Mouse (Mus musculus) CH12.LX (cell line): ENCODE measurements around the gene Mob3c. TPM values are rescaled to one million over a fixed set of nuclear protein-coding genes. Genes with fewer than 3 reads are reported as not detected.

Experiments
- DNase-seq: peaks from one replicate; pipeline ENCODE4 v3.0.0-alpha.2; 2013; ENCODE audit errors: extremely low read depth
- H3K27ac ChIP-seq: 2 replicates; pipeline ENCODE4 v1.5.1; 2012; ENCODE audit warnings: low read depth, mild to moderate bottlenecking, control low read depth, moderate library complexity; ENCODE audit not compliant: insufficient read depth
- H3K27me3 ChIP-seq: replicated peaks from 2 replicates; pipeline ENCODE3; 2012; ENCODE audit warnings: inconsistent platforms
- H3K36me3 ChIP-seq, 2 experiments: replicated peaks in 1 of 2; 2 replicates each; pipeline versions ENCODE3 to v1.6.1; 2012; ENCODE audit warnings: inconsistent platforms in 1 of 2, low read length in 1 of 2, mild to moderate bottlenecking in 1 of 2, mixed read lengths in 1 of 2, moderate library complexity in 1 of 2; ENCODE audit not compliant: control insufficient read depth in 1 of 2, insufficient read depth in 1 of 2
- H3K4me1 ChIP-seq, 2 experiments: 2 replicates each; pipeline ENCODE4 v1.6.1; 2012; ENCODE audit warnings: inconsistent platforms in 1 of 2, moderate library complexity in 1 of 2; ENCODE audit not compliant: insufficient read depth in 2 of 2, control insufficient read depth in 1 of 2
- H3K4me2 ChIP-seq: 2 replicates; pipeline ENCODE4 v1.6.1; 2012; ENCODE audit warnings: low read depth, mild to moderate bottlenecking, control low read depth; ENCODE audit not compliant: poor library complexity, insufficient read depth, severe bottlenecking
- H3K4me3 ChIP-seq, 3 experiments: fragments of 150-350 bp in 1 of 3; sonication (generic) in 1 of 3; replicated peaks in 1 of 3; 2 replicates each; pipeline versions ENCODE3 to v1.5.1; 2011 to 2012; ENCODE audit warnings: low read depth in 2 of 3, low read length in 2 of 3, mild to moderate bottlenecking in 2 of 3, moderate library complexity in 2 of 3, control low read depth in 1 of 3, improper control_type of control experiment in 1 of 3, inconsistent platforms in 1 of 3, mixed read lengths in 1 of 3; ENCODE audit not compliant: poor library complexity in 1 of 3
- H3K79me2 ChIP-seq: replicated peaks from 2 replicates; pipeline ENCODE4 v1.6.1; 2012; ENCODE audit warnings: mild to moderate bottlenecking, moderate library complexity; ENCODE audit not compliant: control insufficient read depth, poor library complexity, insufficient read depth, severe bottlenecking; ENCODE audit errors: extremely low read depth
- H3K9ac ChIP-seq: 2 replicates; pipeline ENCODE4 v1.6.1; 2012; ENCODE audit warnings: low read depth, mild to moderate bottlenecking, control low read depth, moderate library complexity; ENCODE audit not compliant: insufficient read depth
- H3K9me3 ChIP-seq: replicated peaks from 2 replicates; pipeline ENCODE3; 2012; ENCODE audit warnings: low read length, inconsistent platforms, mixed read lengths
- CTCF ChIP-seq, 2 experiments: IDR thresholded peaks in 1 of 2; conservative IDR thresholded peaks in 1 of 2; 2 replicates each; pipeline ENCODE4 v1.5.1; 2011 to 2012; ENCODE audit warnings: low read depth in 2 of 2, low read length in 2 of 2, improper control_type of control experiment in 1 of 2, inconsistent platforms in 1 of 2, mild to moderate bottlenecking in 1 of 2, moderate library complexity in 1 of 2
- IRF4 ChIP-seq: IDR thresholded peaks from 2 replicates; pipeline ENCODE4 v1.6.1; 2014; ENCODE audit warnings: low read depth, mild to moderate bottlenecking, inconsistent platforms, low read length, improper control_type of control experiment
- JUN ChIP-seq: IDR thresholded peaks from 2 replicates; pipeline ENCODE4 v1.6.1; 2011; ENCODE audit warnings: low read depth, mild to moderate bottlenecking, low read length, improper control_type of control experiment, moderate library complexity; ENCODE audit not compliant: insufficient read depth
- MAFK ChIP-seq: IDR thresholded peaks from 2 replicates; pipeline ENCODE4 v1.6.1; 2011; ENCODE audit warnings: low read length, improper control_type of control experiment; ENCODE audit not compliant: insufficient replicate concordance
- MAX ChIP-seq: IDR thresholded peaks from 2 replicates; pipeline ENCODE4 v1.6.1; 2011; ENCODE audit warnings: low read length, improper control_type of control experiment
- MEF2A ChIP-seq: IDR thresholded peaks from 2 replicates; pipeline ENCODE4 v1.6.1; 2014; ENCODE audit warnings: low read depth, mild to moderate bottlenecking, inconsistent platforms, low read length, improper control_type of control experiment, borderline replicate concordance
- MYC ChIP-seq: IDR thresholded peaks from 2 replicates; pipeline ENCODE4 v1.6.1; 2011; ENCODE audit warnings: low read depth, mild to moderate bottlenecking, improper control_type of control experiment, low read length
- PAX5 ChIP-seq: IDR thresholded peaks from 2 replicates; pipeline ENCODE4 v1.6.1; 2012; ENCODE audit warnings: low read length, inconsistent platforms, mixed read lengths
- POLR2A ChIP-seq: IDR thresholded peaks from 2 replicates; pipeline ENCODE4 v1.6.1; 2011; ENCODE audit warnings: low read depth, mild to moderate bottlenecking, improper control_type of control experiment, low read length
- POLR2AphosphoS2 ChIP-seq: IDR thresholded peaks from 2 replicates; pipeline ENCODE4 v1.6.1; 2011; ENCODE audit warnings: low read depth, low read length, improper control_type of control experiment
- SIN3A ChIP-seq: IDR thresholded peaks from 2 replicates; pipeline ENCODE4 v1.6.1; 2012; ENCODE audit warnings: low read length, improper control_type of control experiment, inconsistent platforms
- UBTF ChIP-seq: IDR thresholded peaks from 2 replicates; pipeline ENCODE4 v1.6.1; 2012; ENCODE audit warnings: low read depth, mild to moderate bottlenecking, inconsistent platforms, low read length, improper control_type of control experiment, moderate library complexity
- USF1 ChIP-seq: IDR thresholded peaks from 2 replicates; pipeline ENCODE4 v1.6.1; 2014; ENCODE audit warnings: low read depth, mild to moderate bottlenecking, inconsistent platforms, low read length, improper control_type of control experiment
- USF2 ChIP-seq: conservative IDR thresholded peaks from 2 replicates; pipeline ENCODE4 v1.6.1; 2011; ENCODE audit warnings: low read depth, low read length, improper control_type of control experiment
- dilution Hi-C: fragments of 300-500 bp; cut with MboI; formaldehyde crosslinking; loops from 2 replicates; pipeline ENCODE4 v1.14.3; 2020; ENCODE audit warnings: low sequenced_read_pairs; ENCODE audit not compliant: extremely low pct_unique_long_range_greater_than_20kb, extremely low pct_ligation_motif_present
- in situ Hi-C: fragments of 300-500 bp; cut with MboI; formaldehyde crosslinking; loops from 3 replicates; pipeline ENCODE4 v1.14.3; 2019; ENCODE audit warnings: low sequenced_read_pairs, low pct_ligation_motif_present, low pct_unique_long_range_greater_than_20kb, mixed read lengths
- polyA plus RNA-seq: library from polyadenylated mRNA; unstranded; fragments of >175 nt; gene quantifications from 2 replicates; pipeline ENCODE4 v1.2.1, GENCODE M21; 2012; ENCODE audit warnings: low read depth; ENCODE audit not compliant: insufficient read length
- total RNA-seq, 2 experiments: library from RNA; depleted of rRNA; stranded (reverse); fragments of 300-350 nt in 1 of 2; fragments of >200 nt in 1 of 2; gene quantifications; 2 replicates each; pipeline ENCODE4 v1.2.3; 2012 to 2014

Mob3c gene
- total and polyA plus RNA-seq, 3 experiments, result 7.8 to 9.2 (median 9.2) TPM

DNA sequence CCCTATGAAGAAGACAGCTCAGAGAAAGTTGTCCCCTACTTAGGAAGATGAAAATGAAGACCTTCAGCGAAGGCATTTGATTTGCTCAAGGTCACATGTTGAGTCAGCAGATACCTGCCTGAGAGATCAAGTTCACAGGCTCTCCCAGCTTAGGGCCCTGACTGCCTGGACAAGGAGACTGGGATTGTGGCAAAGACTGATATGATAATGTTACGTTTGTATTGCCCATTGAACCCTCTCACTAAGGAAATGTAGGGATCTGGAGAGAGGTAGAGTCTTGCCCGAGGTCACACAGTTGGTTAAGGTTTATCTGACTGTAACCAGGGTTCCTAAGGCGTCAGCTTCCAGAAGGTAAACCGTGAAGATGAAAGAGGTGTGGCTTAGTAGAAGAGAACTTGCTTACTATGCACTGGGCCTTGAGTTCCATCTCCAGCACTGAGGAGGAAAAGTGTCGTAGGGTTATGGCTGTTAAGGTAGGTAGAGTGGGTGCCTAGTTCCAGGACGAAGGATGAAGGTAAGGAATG is 42.3 kb upstream of the Mob3c start:
- DNase-seq, result peak; percentile 38
- peaks cover 5 to 24% of the 10 kb centered on the region in 2 experiments; a peak in 3 of 4 replicates for H3K4me1 ChIP-seq
- dilution Hi-C loops, result no loop called here
- H3K79me2 ChIP-seq, result peaks cover 4% of the 10 kb centered on the region
- no peak overlapping the region; the same call in 1 of the 2 replicates for H3K27ac ChIP-seq
- peak overlapping the region; percentile 70 to 89 (median 82) for H3K4me3 ChIP-seq
- H3K4me2 ChIP-seq, result peak overlapping the region; percentile 81
- H3K27me3 ChIP-seq, result no peaks in the 10 kb centered on the region
- H3K9ac ChIP-seq, result peak overlapping the region; percentile 95
- peaks cover 15 to 37% of the 10 kb centered on the region in 2 experiments for H3K36me3 ChIP-seq
- in situ Hi-C loops, result loop anchor here (10.0 kb wide), 2 partner anchors 59 to 781 kb away; partner anchors contain the start of gene Stil
- H3K9me3 ChIP-seq, result no peaks in the 10 kb centered on the region
- TF ChIP-seq MAFK (peak; percentile 83), USF1 (peak; percentile 14; the same call in 1 of the 2 replicates), POLR2A (no peak)

DNA sequence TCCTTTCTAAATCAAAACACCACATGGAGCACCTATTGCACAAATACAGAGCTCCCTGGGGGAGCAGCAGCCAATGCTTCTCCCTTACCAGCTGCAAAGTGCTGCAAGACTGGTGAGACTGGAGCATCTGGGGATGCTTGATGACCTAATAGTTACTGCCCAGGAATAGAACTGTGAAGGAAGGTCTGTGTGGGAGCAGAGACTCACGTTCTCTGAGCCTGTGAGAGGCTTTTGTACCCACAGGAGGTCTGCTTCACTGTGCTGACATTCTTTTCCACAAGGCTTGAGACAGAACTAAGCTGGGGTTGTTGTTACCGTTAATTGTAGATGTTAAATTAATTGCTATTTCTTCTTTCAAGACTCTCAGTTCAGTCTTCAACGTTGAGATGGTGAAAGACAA is 37.0 kb upstream of the Mob3c start:
- Histone ChIP-seq H3K4me2 (no peak overlapping the region), H3K9me3 (no peaks in the 10 kb centered on the region), H3K79me2 (peaks cover 4% of the 10 kb centered on the region), H3K4me3 (no peak overlapping the region), H3K4me1 (peaks cover 5 to 13% of the 10 kb centered on the region in 2 experiments; a peak in 3 of 4 replicates), H3K27me3 (no peaks in the 10 kb centered on the region), H3K9ac (no peak overlapping the region)
- dilution Hi-C loops (no loop called here), in situ Hi-C loops (no loop called here)
- TF ChIP-seq MAFK, result no peak
- no peak for TF ChIP-seq POLR2A
- no peak for TF ChIP-seq JUN
- TF ChIP-seq CTCF (conservative IDR thresholded peaks at IDR 0.05 in 1 of 2, IDR thresholded peaks at IDR 0.05 in 1 of 2; ENCODE audit: low read depth in 2 of 2, low read length in 2 of 2), result no peak
- no peak for TF ChIP-seq PAX5
- no peak for TF ChIP-seq UBTF
- no peak for TF ChIP-seq MAX
- TF ChIP-seq USF2, result no peak
- TF ChIP-seq, all 38 proteins: peak for 0
- no peak for DNase-seq
- Histone ChIP-seq H3K27ac (no peak overlapping the region), H3K36me3 (peaks cover 45 to 81% of the 10 kb centered on the region in 2 experiments)

DNA sequence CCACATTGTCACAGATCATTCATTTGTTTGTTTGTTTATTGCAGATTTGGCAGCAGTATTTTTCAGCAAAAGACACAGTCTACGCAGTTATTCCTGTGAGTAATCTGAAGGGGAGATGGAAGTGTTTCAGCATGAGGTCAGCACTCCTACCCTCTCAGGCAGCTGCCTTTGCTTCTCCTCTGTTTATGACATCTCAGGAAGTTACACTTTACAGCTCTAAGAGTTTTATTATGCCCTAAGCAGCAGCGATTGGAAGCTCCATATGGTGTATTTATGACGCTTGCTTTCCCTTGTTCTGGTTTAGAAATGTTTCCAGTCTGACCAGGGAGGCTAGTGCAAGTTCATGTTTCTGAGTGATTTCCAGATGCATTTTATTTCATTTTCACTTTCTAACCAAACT is 32.5 kb upstream of the Mob3c start:
- DNase-seq, result no peak
- Histone ChIP-seq H3K9ac (no peak overlapping the region), H3K79me2 (no peaks in the 10 kb centered on the region), H3K9me3 (no peaks in the 10 kb centered on the region), H3K36me3 (peaks cover 59 to 87% of the 10 kb centered on the region in 2 experiments), H3K4me2 (no peak overlapping the region)
- in situ Hi-C loops, result no loop called here
- no peak for TF ChIP-seq MYC
- TF ChIP-seq IRF4, result no peak
- TF ChIP-seq MEF2A, result no peak
- no peak for TF ChIP-seq SIN3A
- TF ChIP-seq POLR2AphosphoS2, result no peak
- TF ChIP-seq, all 38 proteins: peak for 0
- Histone ChIP-seq H3K4me3 (no peak overlapping the region), H3K27ac (no peak overlapping the region), H3K27me3 (no peaks in the 10 kb centered on the region), H3K4me1 (no peaks in the 10 kb centered on the region)
- dilution Hi-C loops, result no loop called here
